Mouse (Mus musculus) E14TG2a.4 (cell line): ENCODE results near the gene Paics.
"Not testable (repeated sequence)": the region's sequence is repeated elsewhere in the genome, so short reads cannot be mapped to it uniquely, and the experiment has no call there.

Experiments used
- CTCF ChIP-seq: conservative IDR thresholded peaks from 2 replicates; pipeline ENCODE4 v1.5.1; 2014; ENCODE audit warnings: low read length
- NANOG ChIP-seq: IDR thresholded peaks from 2 replicates; pipeline ENCODE4 v1.6.1; 2014; ENCODE audit warnings: borderline replicate concordance, low read length, mixed read lengths
- POU5F1 ChIP-seq: IDR thresholded peaks from 2 replicates; pipeline ENCODE4 v1.6.1; 2014; ENCODE audit warnings: low read length, borderline replicate concordance

DNA sequence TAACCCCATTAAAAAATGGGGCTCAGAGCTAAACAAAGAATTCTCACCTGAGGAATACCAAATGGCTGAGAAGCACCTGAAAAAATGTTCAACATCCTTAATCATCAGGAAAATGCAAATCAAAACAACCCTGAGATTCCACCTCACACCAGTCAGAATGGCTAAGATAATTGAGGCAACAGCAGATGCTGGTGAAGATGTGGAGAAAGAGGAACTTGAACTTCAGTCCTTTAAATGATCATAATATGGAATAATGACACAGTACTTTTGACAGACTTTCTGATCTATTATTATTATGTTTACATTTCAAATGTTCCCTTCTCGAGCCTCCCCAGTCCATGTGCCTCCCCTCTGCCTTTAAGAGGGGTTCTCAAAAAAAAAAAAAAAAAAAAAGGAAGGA, 20.0 kb downstream of the Paics start:
- not testable (repeated sequence) for TF ChIP-seq CTCF, POU5F1, NANOG
